In the genomic region with DNA sequence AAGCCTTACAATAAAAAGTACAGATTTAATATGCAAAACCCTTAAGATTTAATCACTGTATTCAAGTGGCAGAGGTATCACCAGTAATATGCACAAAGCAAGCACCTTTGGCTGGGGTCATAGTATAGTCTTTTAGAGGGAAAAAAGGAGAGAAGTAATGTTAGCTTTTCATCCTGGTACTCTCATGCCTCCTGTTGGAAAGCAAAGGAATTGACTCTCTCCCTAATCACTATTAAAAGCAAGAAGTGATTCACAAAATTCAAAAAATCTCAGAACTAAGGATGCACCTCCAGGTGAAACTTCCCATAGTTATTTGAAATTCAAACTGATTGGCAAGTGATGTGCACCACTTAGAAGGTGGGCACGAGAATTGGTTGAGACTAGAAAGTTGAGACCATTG, we compare ENCODE assay signal across 27 mouse cellular contexts. TPM values are rescaled to one million over a fixed set of nuclear protein-coding genes. Genes with fewer than 3 reads are reported as not detected.
A peak's percentile ranks its signal among the peaks of the same experiment; 100 is the strongest.
DNase-seq lines count a peak whose midpoint lies in the region; ATAC-seq and TF ChIP-seq lines count a peak whose summit lies in the region.
"Had no signal": no experiment of that assay in that cellular context is flagged by ENCODE, and none has a peak within 500 bp of the region (broad histone marks: within the 10 kb centered on the region; RNA-seq: fewer than 3 reads in every experiment).

No protein-coding gene starts in this region.

- no peak overlapping the region for H3K4me2 ChIP-seq in midbrain, postnatal 0 days (ENCODE audit: low read depth, low read length, poor library complexity, severe bottlenecking)
- H3K4me2 ChIP-seq in midbrain, embryonic 16.5 days (ENCODE audit: low read length), result no peak overlapping the region
- H3K4me2 ChIP-seq in stomach, postnatal 0 days (replicated peaks; ENCODE audit: low read depth), result no peak overlapping the region
- H3K4me2 ChIP-seq: embryonic facial prominence, embryonic 15.5 days; forebrain, embryonic 15.5 days; heart, embryonic 11.5 days; heart, embryonic 15.5 days; hindbrain, embryonic 13.5 days had no signal

- H3K4me1 ChIP-seq in heart, adult 2 months (ENCODE audit: control insufficient read depth, insufficient read depth, low read length), result no peaks in the 10 kb centered on the region
- H3K4me1 ChIP-seq in midbrain, postnatal 0 days (ENCODE audit: insufficient read depth, low read length), result no peaks in the 10 kb centered on the region
- H3K4me1 ChIP-seq in midbrain, embryonic 16.5 days (ENCODE audit: control insufficient read depth, insufficient read depth, low read length), result no peaks in the 10 kb centered on the region
- H3K4me1 ChIP-seq in stomach, postnatal 0 days (replicated peaks; ENCODE audit: control insufficient read depth, insufficient read depth), result no peaks in the 10 kb centered on the region
- H3K4me1 ChIP-seq: embryonic facial prominence, embryonic 15.5 days; forebrain, embryonic 10.5 days; forebrain, embryonic 15.5 days; heart, embryonic 15.5 days; hindbrain, embryonic 13.5 days had no signal

- no peak overlapping the region for H3K9ac ChIP-seq in heart, adult 2 months (ENCODE audit: low read depth, low read length)
- no peak overlapping the region for H3K9ac ChIP-seq in midbrain, postnatal 0 days (replicated peaks; ENCODE audit: low read length, poor library complexity, severe bottlenecking)
- no peak overlapping the region for H3K9ac ChIP-seq in midbrain, embryonic 16.5 days (ENCODE audit: low read depth, low read length)
- H3K9ac ChIP-seq in stomach, postnatal 0 days (ENCODE audit: low read length), result no peak overlapping the region
- H3K9ac ChIP-seq: embryonic facial prominence, embryonic 15.5 days; forebrain, embryonic 15.5 days; heart, embryonic 15.5 days; hindbrain, embryonic 13.5 days had no signal

- no peak for ATAC-seq in midbrain, postnatal 0 days (ENCODE audit: low FRiP score)
- no peak for ATAC-seq in midbrain, embryonic 16.5 days
- no peak for ATAC-seq in stomach, postnatal 0 days (ENCODE audit: low FRiP score, low TSS enrichment)
- ATAC-seq: forebrain, embryonic 15.5 days had no signal

- TF ChIP-seq CTCF in heart, adult 2 months (IDR thresholded peaks at IDR 0.05), result peak; percentile 41
- peak; percentile 36 for TF ChIP-seq CTCF in left cerebral cortex, adult 2 months (IDR thresholded peaks at IDR 0.05)
- TF ChIP-seq CTCF in midbrain, postnatal 0 days (IDR thresholded peaks at IDR 0.05), result peak; percentile 53
- TF ChIP-seq CTCF in stomach, postnatal 0 days (IDR thresholded peaks at IDR 0.05; ENCODE audit: low read depth), result peak; percentile 46

- 28% methylated on average over 1 of the region's 1 CpGs for WGBS in heart, adult 2 months
- 57% methylated on average over 1 of the region's 1 CpGs for WGBS in midbrain, postnatal 0 days
- 53% methylated on average over 1 of the region's 1 CpGs for WGBS in midbrain, embryonic 16.5 days
- 45% methylated on average over 1 of the region's 1 CpGs for WGBS in stomach, postnatal 0 days

- TF ChIP-seq POLR2A in heart, adult 2 months (IDR thresholded peaks at IDR 0.05; ENCODE audit: insufficient read depth, low read depth, low read length), result no peak

- no peaks in the 10 kb centered on the region for H3K9me3 ChIP-seq in midbrain, postnatal 0 days (ENCODE audit: low read length)
- H3K9me3 ChIP-seq in midbrain, embryonic 16.5 days (replicated peaks; ENCODE audit: control insufficient read depth, low read length, poor library complexity, severe bottlenecking), result no peaks in the 10 kb centered on the region
- no peaks in the 10 kb centered on the region for H3K9me3 ChIP-seq in stomach, postnatal 0 days (ENCODE audit: control insufficient read depth, low read length)
- H3K9me3 ChIP-seq: embryonic facial prominence, embryonic 15.5 days; forebrain, embryonic 10.5 days; forebrain, embryonic 15.5 days; G1E; heart, embryonic 15.5 days; hindbrain, embryonic 13.5 days had no signal

- H3K27ac ChIP-seq in heart, adult 2 months, result no peak overlapping the region
- no peak overlapping the region for H3K27ac ChIP-seq in left cerebral cortex, adult 2 months
- H3K27ac ChIP-seq in midbrain, postnatal 0 days (ENCODE audit: low read depth, low read length), result no peak overlapping the region
- no peak overlapping the region for H3K27ac ChIP-seq in midbrain, embryonic 16.5 days (ENCODE audit: low read length)
- H3K27ac ChIP-seq in stomach, postnatal 0 days (replicated peaks), result no peak overlapping the region
- H3K27ac ChIP-seq: embryonic facial prominence, embryonic 15.5 days; forebrain, embryonic 10.5 days; forebrain, embryonic 15.5 days; gastrocnemius, adult 2 months; heart, embryonic 15.5 days; hindbrain, embryonic 13.5 days had no signal

- no peaks in the 10 kb centered on the region for H3K27me3 ChIP-seq in heart, adult 2 months (ENCODE audit: control insufficient read depth, insufficient read depth, low read length)
- peaks cover 5% of the 10 kb centered on the region; the same call in 1 of the 2 replicates for H3K27me3 ChIP-seq in midbrain, postnatal 0 days (ENCODE audit: insufficient read depth, low read length)
- peaks cover 4% of the 10 kb centered on the region; the same call in 1 of the 2 replicates for H3K27me3 ChIP-seq in midbrain, embryonic 16.5 days (ENCODE audit: control insufficient read depth, insufficient read depth, low read depth, low read length)
- H3K27me3 ChIP-seq in stomach, postnatal 0 days (ENCODE audit: control insufficient read depth, insufficient read depth, low read length), result no peaks in the 10 kb centered on the region
- H3K27me3 ChIP-seq: embryonic facial prominence, embryonic 15.5 days; forebrain, embryonic 15.5 days had no signal

- no peaks in the 10 kb centered on the region for H3K36me3 ChIP-seq in heart, adult 2 months (ENCODE audit: control insufficient read depth, insufficient read depth, low read length)
- H3K36me3 ChIP-seq in midbrain, postnatal 0 days (ENCODE audit: insufficient read depth, low read length), result no peaks in the 10 kb centered on the region
- H3K36me3 ChIP-seq in midbrain, embryonic 16.5 days (ENCODE audit: control insufficient read depth, insufficient read depth, low read length), result no peaks in the 10 kb centered on the region
- no peaks in the 10 kb centered on the region for H3K36me3 ChIP-seq in stomach, postnatal 0 days (ENCODE audit: control insufficient read depth, insufficient read depth, low read length)
- H3K36me3 ChIP-seq: embryonic facial prominence, embryonic 15.5 days; forebrain, embryonic 10.5 days; forebrain, embryonic 15.5 days; G1E; heart, embryonic 15.5 days; hindbrain, embryonic 13.5 days had no signal

- intact Hi-C loops in heart, adult 2 months (cut with DNase I), result no loop called here
- intact Hi-C loops in left cerebral cortex, adult 2 months (cut with DNase I), result no loop called here
- intact Hi-C loops in left cerebral cortex, postnatal 4 days (cut with DNase I), result no loop called here

- no peak for DNase-seq in heart, adult 2 months
- no peak for DNase-seq in heart, adult 18-20 months
- no peak for DNase-seq in left cerebral cortex, adult 2 months (ENCODE audit: extremely low spot score in 1 of 2, low spot score in 2 of 2)
- DNase-seq in left cerebral cortex, postnatal 4 days, result no peak
- DNase-seq in midbrain, postnatal 0 days (ENCODE audit: low spot score), result no peak
- DNase-seq in stomach, postnatal 0 days (ENCODE audit: low spot score), result no peak
- DNase-seq in c-Kit-positive CD71-positive TER-119-positive erythroid progenitor cells, embryonic 14.5 days (ENCODE audit: low spot score), result no peak
- DNase-seq: adrenal gland, postnatal 14 days; cerebellum, adult 2 months; cerebellum, postnatal 10 days; embryo, embryonic 11 days; gastrocnemius, adult 2 months; gastrocnemius, postnatal 25 days; heart, adult 11 months; heart, postnatal 14 days; kidney, adult 11 months had no signal

- no peak overlapping the region for H3K4me3 ChIP-seq in heart, adult 2 months
- no peak overlapping the region for H3K4me3 ChIP-seq in left cerebral cortex, adult 2 months
- H3K4me3 ChIP-seq in midbrain, postnatal 0 days (ENCODE audit: low read depth, low read length), result no peak overlapping the region
- no peak overlapping the region for H3K4me3 ChIP-seq in midbrain, embryonic 16.5 days (ENCODE audit: low read depth, low read length)
- no peak overlapping the region for H3K4me3 ChIP-seq in stomach, postnatal 0 days (ENCODE audit: low read depth, low read length)
- H3K4me3 ChIP-seq: embryonic facial prominence, embryonic 15.5 days; erythroblast, embryonic 14.5 days; forebrain, embryonic 10.5 days; forebrain, embryonic 15.5 days; gastrocnemius, adult 2 months; heart, embryonic 15.5 days; hindbrain, embryonic 13.5 days had no signal

- TF ChIP-seq EP300 in heart, adult 2 months (IDR thresholded peaks at IDR 0.05; ENCODE audit: insufficient read depth, low read depth, low read length), result no peak
- TF ChIP-seq EP300 in stomach, postnatal 0 days (optimal IDR thresholded peaks at IDR 0.05), result no peak

- no peaks in the 10 kb centered on the region for H3K79me2 ChIP-seq in heart, adult 2 months (replicated peaks; ENCODE audit: control insufficient read depth, insufficient read depth, low read length)

RNA-seq across cellular contexts. Expression of a gene that starts 19.3 kb away (rescaled TPM):
- not detected for total RNA-seq in heart, adult 2 months (2021)
- polyA plus RNA-seq in heart, adult 2 months (2012; rRNA removed), result not detected in 2 replicates
- total RNA-seq in heart, adult 18-20 months (2021), result not detected
- total RNA-seq in left cerebral cortex, adult 2 months (2021), result not detected
- total RNA-seq in left cerebral cortex, postnatal 4 days (2021), result not detected
- total RNA-seq in midbrain, postnatal 0 days (2014; rRNA removed), result 0.76 and 2.7 TPM in 2 replicates
- 0.26 and 0.29 TPM in 2 replicates for polyA plus RNA-seq in midbrain, postnatal 0 days (2015; fragmentation: Nextera tagmentation; extraction: Ambion mirVana)
- polyA plus RNA-seq in midbrain, embryonic 16.5 days (2015; fragmentation: Nextera tagmentation; extraction: Ambion mirVana), result 0.24 and 0.32 TPM in 2 replicates
- polyA plus RNA-seq in stomach, postnatal 0 days (2015; fragmentation: Nextera tagmentation; extraction: Ambion mirVana), result not detected in 2 replicates
- total RNA-seq: adrenal gland, postnatal 14 days; common myeloid progenitor, adult 5-6 weeks; gastrocnemius, adult 2 months; gastrocnemius, postnatal 25 days; heart, postnatal 14 days; hematopoietic stem cell, adult 5-6 weeks had no signal
- polyA plus RNA-seq: cerebellum, adult 2 months; embryonic facial prominence, embryonic 15.5 days; erythroblast, embryonic 14.5 days; G1E; heart, embryonic 11.5 days; heart, embryonic 15.5 days had no signal

RNA-seq across cellular contexts. Expression of a gene that starts 22.5 kb away (rescaled TPM):
- total RNA-seq in heart, adult 2 months (2021), result 10 to 100 TPM in 1 of 2 experiments, 1 to 10 TPM in 1; 9.3 to 14.1 TPM
- 4.0 and 8.1 TPM in 2 replicates for polyA plus RNA-seq in heart, adult 2 months (2012; rRNA removed)
- 10 to 100 TPM; 15.0 to 15.1 TPM for total RNA-seq in heart, adult 18-20 months (2021)
- 10 to 100 TPM; 31.7 to 35.2 TPM for total RNA-seq in left cerebral cortex, adult 2 months (2021)
- 10 to 100 TPM; 39.0 to 41.9 TPM for total RNA-seq in left cerebral cortex, postnatal 4 days (2021)
- 29.2 and 39.1 TPM in 2 replicates for total RNA-seq in midbrain, postnatal 0 days (2014; rRNA removed)
- 59.6 and 63.0 TPM in 2 replicates for polyA plus RNA-seq in midbrain, postnatal 0 days (2015; fragmentation: Nextera tagmentation; extraction: Ambion mirVana)
- polyA plus RNA-seq in midbrain, embryonic 16.5 days (2015; fragmentation: Nextera tagmentation; extraction: Ambion mirVana), result 75.0 and 78.6 TPM in 2 replicates
- polyA plus RNA-seq in stomach, postnatal 0 days (2015; fragmentation: Nextera tagmentation; extraction: Ambion mirVana), result 23.6 and 24.6 TPM in 2 replicates
